Mouse (Mus musculus) liver, embryonic 15.5 days (tissue): ENCODE data around the gene Klhdc9. TPM values are rescaled to one million over a fixed set of nuclear protein-coding genes. Genes with fewer than 3 reads are reported as not detected.
A peak's percentile ranks its signal among the peaks of the same experiment; 100 is the strongest.

Experiments
- ATAC-seq: fragments of 200-750 bp; cut with Nextera tagmentation; 2 replicates; pipeline ENCODE4 v1.8.0; 2017; ENCODE audit warnings: moderate number of reproducible peaks, mild to moderate bottlenecking, moderate library complexity; ENCODE audit not compliant: insufficient read depth
- H3K27ac ChIP-seq: fragments of 300-500 bp; sonication (generic); replicated peaks from 2 replicates; pipeline ENCODE4 v1.5.1; 2015; ENCODE audit warnings: mild to moderate bottlenecking, inconsistent platforms
- H3K27me3 ChIP-seq: fragments of 300-500 bp; sonication (generic); 2 replicates; pipeline ENCODE4 v1.6.1; 2015; ENCODE audit warnings: mild to moderate bottlenecking, inconsistent platforms
- H3K36me3 ChIP-seq: fragments of 300-500 bp; sonication (generic); replicated peaks from 2 replicates; pipeline ENCODE4 v1.6.1; 2015; ENCODE audit warnings: moderate library complexity, mild to moderate bottlenecking, inconsistent platforms
- H3K4me1 ChIP-seq: fragments of 300-500 bp; sonication (generic); replicated peaks from 2 replicates; pipeline ENCODE4 v1.6.1; 2015; ENCODE audit warnings: inconsistent platforms
- H3K4me2 ChIP-seq: fragments of 300-500 bp; sonication (generic); 2 replicates; pipeline ENCODE4 v1.6.1; 2015; ENCODE audit warnings: moderate library complexity, mild to moderate bottlenecking, inconsistent platforms
- H3K4me3 ChIP-seq: fragments of 300-500 bp; sonication (generic); replicated peaks from 2 replicates; pipeline ENCODE4 v1.5.1; 2015; ENCODE audit warnings: mild to moderate bottlenecking, inconsistent platforms
- H3K9ac ChIP-seq: fragments of 300-500 bp; sonication (generic); 2 replicates; pipeline ENCODE4 v1.6.1; 2015; ENCODE audit warnings: moderate library complexity, mild to moderate bottlenecking, inconsistent platforms
- H3K9me3 ChIP-seq: fragments of 300-500 bp; sonication (generic); replicated peaks from 2 replicates; pipeline ENCODE4 v1.6.1; 2016; ENCODE audit warnings: inconsistent platforms
- WGBS: fragments of 180-500 bp; shearing (Covaris S2); methylation state at CpG from one replicate; pipeline ENCODE4 v1.1.7; 2015; ENCODE audit warnings: mixed read lengths; ENCODE audit not compliant: insufficient replicate concordance; 5-methylcytosine and 5-hydroxymethylcytosine counted together
- polyA plus RNA-seq: library from polyadenylated mRNA; unstranded; fragments of >200 nt; fragmentation: Nextera tagmentation; extraction: Ambion mirVana; gene quantifications from 2 replicates; pipeline ENCODE4 v1.2.1, GENCODE M21; 2015

Gene Klhdc9
- polyA plus RNA-seq, 1 experiment from 2014 or later, result 0.21 TPM

- H3K36me3 ChIP-seq, result peaks cover 24% of the 10 kb centered on the region
- 77% methylated on average over 2 of the region's 2 CpGs for WGBS
Observed at GRCm38 (mm10) chr1:171356814-171357213, 3.8 kb downstream of the Klhdc9 start.

GRCm38 (mm10) chr1:171355812-171356340 lies 4.7 kb downstream of the Klhdc9 start:
- Histone ChIP-seq H3K4me2 (no peak overlapping the region), H3K4me1 (peaks cover 21% of the 10 kb centered on the region), H3K27me3 (no peaks in the 10 kb centered on the region), H3K9ac (no peak overlapping the region), H3K27ac (no peak overlapping the region), H3K36me3 (peaks cover 24% of the 10 kb centered on the region), H3K4me3 (no peak overlapping the region), H3K9me3 (no peaks in the 10 kb centered on the region)
- WGBS, result 66% methylated on average over 5 of the region's 5 CpGs
- no peak for ATAC-seq

More at GRCm38 (mm10) chr1:171356814-171357213, 3.8 kb downstream of the Klhdc9 start:
- Histone ChIP-seq H3K4me3 (no peak overlapping the region), H3K27ac (no peak overlapping the region), H3K27me3 (no peaks in the 10 kb centered on the region), H3K4me2 (no peak overlapping the region), H3K4me1 (peaks cover 30% of the 10 kb centered on the region), H3K9me3 (no peaks in the 10 kb centered on the region), H3K9ac (no peak overlapping the region)
- no peak for ATAC-seq

- Histone ChIP-seq H3K27me3 (no peaks in the 10 kb centered on the region), H3K4me1 (peaks cover 32% of the 10 kb centered on the region), H3K4me3 (no peak overlapping the region), H3K36me3 (no peaks in the 10 kb centered on the region), H3K9ac (no peak overlapping the region), H3K9me3 (no peaks in the 10 kb centered on the region), H3K4me2 (no peak overlapping the region), H3K27ac (no peak overlapping the region)
- 84% methylated on average over 2 of the region's 2 CpGs for WGBS
- ATAC-seq, result no peak
Observed at GRCm38 (mm10) chr1:171349210-171349609, 11.4 kb downstream of the Klhdc9 start.

GRCm38 (mm10) chr1:171348665-171349064 lies 11.9 kb downstream of the Klhdc9 start:
- 78% methylated on average over 3 of the region's 3 CpGs for WGBS
- H3K27me3 ChIP-seq, result no peaks in the 10 kb centered on the region
- H3K27ac ChIP-seq, result no peak overlapping the region
- H3K36me3 ChIP-seq, result 0 out of 2 replicates have a peak, but pooled peaks cover under 1% of the 10 kb centered on the region
- no peak overlapping the region for H3K4me3 ChIP-seq
- no peak for ATAC-seq
- no peaks in the 10 kb centered on the region for H3K9me3 ChIP-seq
- H3K9ac ChIP-seq, result no peak overlapping the region
- H3K4me1 ChIP-seq, result peaks cover 32% of the 10 kb centered on the region
- no peak overlapping the region for H3K4me2 ChIP-seq

GRCm38 (mm10) chr1:171346095-171346450 lies 14.5 kb downstream of the Klhdc9 start:
- H3K27ac ChIP-seq, result peak overlapping the region; percentile 77
- peak; percentile 34; the same call in 1 of the 2 replicates for ATAC-seq
- H3K9ac ChIP-seq, result peak overlapping the region; percentile 79
- peaks cover 26% of the 10 kb centered on the region for H3K36me3 ChIP-seq
- 0% methylated on average over 14 of the region's 14 CpGs for WGBS
- peak overlapping the region; percentile 84 for H3K4me2 ChIP-seq
- H3K4me1 ChIP-seq, result peaks cover 32% of the 10 kb centered on the region
- no peaks in the 10 kb centered on the region for H3K27me3 ChIP-seq
- H3K9me3 ChIP-seq, result no peaks in the 10 kb centered on the region
- H3K4me3 ChIP-seq, result peak overlapping the region; percentile 90

- peak; percentile 87 for ATAC-seq
- Histone ChIP-seq H3K9ac (peak within 1 kb of the TSS; percentile 79), H3K4me2 (peak within 1 kb of the TSS; percentile 84), H3K4me1 (peaks cover 29% of the 10 kb centered on the region), H3K27me3 (no peaks in the 10 kb centered on the region), H3K4me3 (peak within 1 kb of the TSS; percentile 90), H3K9me3 (no peaks in the 10 kb centered on the region), H3K36me3 (peaks cover 32% of the 10 kb centered on the region), H3K27ac (peak within 1 kb of the TSS; percentile 77)
- WGBS, result 1% methylated on average over 53 of the region's 53 CpGs
Observed at GRCm38 (mm10) chr1:171345225-171346094, 15.1 kb downstream of the Klhdc9 start, which contains the start of the genes Nit1 and Pfdn2. Gene Nit1, minus strand, starts transcription at chr1:171345646. Gene Pfdn2, plus strand, starts transcription at chr1:171345670.

- Histone ChIP-seq H3K27me3 (no peaks in the 10 kb centered on the region), H3K4me1 (peaks cover 27% of the 10 kb centered on the region), H3K27ac (peak overlapping the region; percentile 77), H3K4me3 (peak overlapping the region; percentile 90), H3K36me3 (peaks cover 39% of the 10 kb centered on the region), H3K9me3 (no peaks in the 10 kb centered on the region), H3K4me2 (peak overlapping the region; percentile 84), H3K9ac (peak overlapping the region; percentile 79)
- 64% methylated on average over 9 of the region's 9 CpGs for WGBS
- peak; percentile 27 for ATAC-seq
Observed at GRCm38 (mm10) chr1:171344715-171345114, 15.9 kb downstream of the Klhdc9 start.

GRCm38 (mm10) chr1:171343922-171344677 lies 16.5 kb downstream of the Klhdc9 start:
- H3K4me3 ChIP-seq, result peak overlapping the region; percentile 90; the same call in 1 of the 2 replicates
- H3K9me3 ChIP-seq, result no peaks in the 10 kb centered on the region
- ATAC-seq, result 0 out of 2 replicates have a peak, but pooled peaks have one; percentile 16
- 71% methylated on average over 9 of the region's 9 CpGs for WGBS
- peak overlapping the region; percentile 84 for H3K4me2 ChIP-seq
- peaks cover 45% of the 10 kb centered on the region for H3K36me3 ChIP-seq
- H3K9ac ChIP-seq, result no peak overlapping the region
- peaks cover 27% of the 10 kb centered on the region for H3K4me1 ChIP-seq
- no peaks in the 10 kb centered on the region for H3K27me3 ChIP-seq
- H3K27ac ChIP-seq, result peak overlapping the region; percentile 0; the same call in 1 of the 2 replicates

- H3K27ac ChIP-seq, result no peak overlapping the region
- no peak overlapping the region for H3K9ac ChIP-seq
- H3K9me3 ChIP-seq, result no peaks in the 10 kb centered on the region
- H3K36me3 ChIP-seq, result peaks cover 60% of the 10 kb centered on the region
- peaks cover 25% of the 10 kb centered on the region for H3K4me1 ChIP-seq
- no peak overlapping the region for H3K4me2 ChIP-seq
- no peak overlapping the region for H3K4me3 ChIP-seq
- no peaks in the 10 kb centered on the region for H3K27me3 ChIP-seq
- WGBS, result 87% methylated on average over 16 of the region's 16 CpGs
- ATAC-seq, result no peak
Observed at GRCm38 (mm10) chr1:171342262-171343207, 18.1 kb downstream of the Klhdc9 start.

GRCm38 (mm10) chr1:171330216-171330560 lies 30.4 kb downstream of the Klhdc9 start:
- ATAC-seq, result no peak
- peak overlapping the region; percentile 93 for H3K4me3 ChIP-seq
- peaks cover 48% of the 10 kb centered on the region for H3K4me1 ChIP-seq
- peak overlapping the region; percentile 85 for H3K9ac ChIP-seq
- peaks cover 6% of the 10 kb centered on the region; the same call in 1 of the 2 replicates for H3K36me3 ChIP-seq
- 1% methylated on average over 4 of the region's 4 CpGs for WGBS
- no peaks in the 10 kb centered on the region for H3K27me3 ChIP-seq
- H3K4me2 ChIP-seq, result peak overlapping the region; percentile 78
- no peaks in the 10 kb centered on the region for H3K9me3 ChIP-seq
- peak overlapping the region; percentile 98 for H3K27ac ChIP-seq
